ENCODE assay signal across 22 mouse cellular contexts in genomic region chr5:135127669-135128068, GRCm38 (mm10). TPM values are rescaled to one million over a fixed set of nuclear protein-coding genes. Genes with fewer than 3 reads are reported as not detected.
"Had no signal": no experiment of that assay in that cellular context is flagged by ENCODE, and none has a peak within 500 bp of the region (broad histone marks: within the 10 kb centered on the region; RNA-seq: fewer than 3 reads in every experiment).

No protein-coding gene starts in this region.

- ATAC-seq: intestine, embryonic 15.5 days; liver, embryonic 12.5 days; midbrain, embryonic 15.5 days had no signal

- H3K9me3 ChIP-seq: intestine, embryonic 15.5 days; kidney, embryonic 15.5 days; limb, embryonic 10.5 days; limb, embryonic 13.5 days; liver, embryonic 12.5 days; liver, embryonic 15.5 days; lung, embryonic 15.5 days; midbrain, embryonic 12.5 days; midbrain, embryonic 15.5 days; stomach, embryonic 15.5 days had no signal

- H3K4me3 ChIP-seq: intestine, embryonic 15.5 days; kidney, embryonic 15.5 days; layer of hippocampus, adult 2 months; limb, embryonic 10.5 days; limb, embryonic 13.5 days; liver, embryonic 12.5 days; liver, embryonic 15.5 days; lung, embryonic 15.5 days; midbrain, embryonic 12.5 days; midbrain, embryonic 15.5 days; myocyte; stomach, embryonic 15.5 days had no signal

- H3K4me1 ChIP-seq: intestine, embryonic 15.5 days; kidney, embryonic 15.5 days; limb, embryonic 10.5 days; limb, embryonic 13.5 days; liver, embryonic 12.5 days; liver, embryonic 15.5 days; lung, embryonic 15.5 days; midbrain, embryonic 12.5 days; midbrain, embryonic 15.5 days; stomach, embryonic 15.5 days had no signal

- H3K9ac ChIP-seq: intestine, embryonic 15.5 days; kidney, embryonic 15.5 days; liver, embryonic 12.5 days; liver, embryonic 15.5 days; lung, embryonic 15.5 days; midbrain, embryonic 12.5 days; midbrain, embryonic 15.5 days; stomach, embryonic 15.5 days had no signal

- DNase-seq: kidney, adult 11 months; kidney, adult 8-10 months; kidney, postnatal 10 days; kidney, postnatal 36 days; liver; lung, adult 18-20 months; lung, postnatal 10 days; lung, postnatal 36 days; spleen, adult 18-20 months; thymus, postnatal 36 days had no signal

- H3K4me2 ChIP-seq: intestine, embryonic 15.5 days; kidney, embryonic 15.5 days; limb, embryonic 13.5 days; liver, embryonic 12.5 days; liver, embryonic 15.5 days; lung, embryonic 15.5 days; midbrain, embryonic 12.5 days; midbrain, embryonic 15.5 days; stomach, embryonic 15.5 days had no signal

- H3K36me3 ChIP-seq: intestine, embryonic 15.5 days; kidney, embryonic 15.5 days; limb, embryonic 10.5 days; limb, embryonic 13.5 days; liver, embryonic 12.5 days; lung, embryonic 15.5 days; midbrain, embryonic 12.5 days; midbrain, embryonic 15.5 days; stomach, embryonic 15.5 days had no signal

- H3K27ac ChIP-seq: intestine, embryonic 15.5 days; kidney, embryonic 15.5 days; layer of hippocampus, adult 2 months; limb, embryonic 10.5 days; limb, embryonic 13.5 days; liver, embryonic 12.5 days; liver, embryonic 15.5 days; lung, embryonic 15.5 days; midbrain, embryonic 12.5 days; midbrain, embryonic 15.5 days; stomach, embryonic 15.5 days had no signal

RNA-seq across cellular contexts. Expression of gene Mlxipl, which starts 38.0 kb away (rescaled TPM):
- polyA plus RNA-seq: myocyte had no signal
